Mouse (Mus musculus) 3T3-L1 (cell line): ENCODE results near the gene Tcf19.
"Not testable (repeated sequence)": the region's sequence is repeated elsewhere in the genome, so short reads cannot be mapped to it uniquely, and the experiment has no call there.

Experiments used
- DNase-seq: peaks from one replicate; pipeline ENCODE4 v3.0.0-alpha.2; 2015; ENCODE audit warnings: low read depth, low spot score

Tcf19 gene

GRCm38 (mm10) chr17:35485702-35486101 is 30.9 kb downstream of the Tcf19 start:
- no peak for DNase-seq

- peak; percentile 75 for DNase-seq
Observed at GRCm38 (mm10) chr17:35484066-35484465, 32.6 kb downstream of the Tcf19 start.

GRCm38 (mm10) chr17:35469842-35470751 is 46.5 kb downstream of the Tcf19 start, which contains the start of gene H2-Q10:
TSS of gene H2-Q10 (plus strand) at chr17:35470089.
- DNase-seq = no peak

- peak; percentile 52 for DNase-seq
Observed at GRCm38 (mm10) chr17:35468936-35469335, 47.7 kb downstream of the Tcf19 start.

GRCm38 (mm10) chr17:35465651-35466050 is 51.0 kb downstream of the Tcf19 start:
- not testable (repeated sequence) for DNase-seq
